Mouse (Mus musculus) mouse trophoblast stem cell (cell line): ENCODE results near the gene Card10.
"Not testable (repeated sequence)": the region's sequence is repeated elsewhere in the genome, so short reads cannot be mapped to it uniquely, and the experiment has no call there.

ENCODE experiments used
- in situ Hi-C, 2 experiments: fragments of 300-500 bp; cut with MseI, MboI; formaldehyde crosslinking; loops; 2 replicates in 1 of 2; 3 replicates in 1 of 2; pipeline ENCODE4 v1.15.1; 2025

Gene Card10

GRCm38 (mm10) chr15:78802776-78803391, at the start of gene Card10:
Gene Card10, minus strand, starts transcription at chr15:78803042.
- in situ Hi-C loops = no loop called here

- in situ Hi-C loops = no loop called here
Observed at GRCm38 (mm10) chr15:78851505-78852153, 48.8 kb upstream of the Card10 start.

GRCm38 (mm10) chr15:78850944-78851343, 48.1 kb upstream of the Card10 start:
- in situ Hi-C loops = no loop called here

GRCm38 (mm10) chr15:78850059-78850824, 47.4 kb upstream of the Card10 start:
- in situ Hi-C loops = no loop called here

GRCm38 (mm10) chr15:78849485-78849884, 46.6 kb upstream of the Card10 start:
- in situ Hi-C loops = no loop called here

GRCm38 (mm10) chr15:78848467-78848866, 45.6 kb upstream of the Card10 start:
- in situ Hi-C loops = no loop called here

GRCm38 (mm10) chr15:78846805-78847204, 44.0 kb upstream of the Card10 start:
- in situ Hi-C loops = not testable (repeated sequence)

- in situ Hi-C loops = no loop called here
Observed at GRCm38 (mm10) chr15:78846352-78846751, 43.5 kb upstream of the Card10 start.

- in situ Hi-C loops = no loop called here
Observed at GRCm38 (mm10) chr15:78845867-78846266, 43.0 kb upstream of the Card10 start.

GRCm38 (mm10) chr15:78845321-78845720, 42.5 kb upstream of the Card10 start:
- in situ Hi-C loops = no loop called here

- in situ Hi-C loops = no loop called here
Observed at GRCm38 (mm10) chr15:78844791-78845190, 41.9 kb upstream of the Card10 start.

GRCm38 (mm10) chr15:78843581-78844469, 41.0 kb upstream of the Card10 start:
- in situ Hi-C loops = no loop called here

- in situ Hi-C loops = no loop called here
Observed at GRCm38 (mm10) chr15:78842371-78843163, 39.7 kb upstream of the Card10 start, which contains the start of gene Cdc42ep1. Gene Cdc42ep1, plus strand, starts transcription at chr15:78842624.

GRCm38 (mm10) chr15:78841161-78841790, 38.4 kb upstream of the Card10 start:
- in situ Hi-C loops = no loop called here

- in situ Hi-C loops = no loop called here
Observed at GRCm38 (mm10) chr15:78840751-78841150, 37.9 kb upstream of the Card10 start.

- in situ Hi-C loops = no loop called here
Observed at GRCm38 (mm10) chr15:78840241-78840640, 37.4 kb upstream of the Card10 start.

GRCm38 (mm10) chr15:78839744-78840143, 36.9 kb upstream of the Card10 start:
- in situ Hi-C loops = no loop called here

- in situ Hi-C loops = no loop called here
Observed at GRCm38 (mm10) chr15:78836086-78836621, 33.3 kb upstream of the Card10 start.

GRCm38 (mm10) chr15:78835200-78836085, 32.6 kb upstream of the Card10 start:
- in situ Hi-C loops = no loop called here
